Mouse (Mus musculus): ENCODE measurements around the gene Cables2. TPM values are rescaled to one million over a fixed set of nuclear protein-coding genes. Genes with fewer than 3 reads are reported as not detected.

The Cables2 gene
- total RNA-seq, 2 experiments from 2014 or later: 26.0 to 29.0 TPM

GRCm38 (mm10) chr2:180303468-180303867, 30.2 kb upstream of the Cables2 start:
- intact Hi-C loops (cut with DNase I): no loop called here
- no peak for TF ChIP-seq CTCF (IDR thresholded peaks at IDR 0.05)
- no peak overlapping the region for H3K27ac ChIP-seq
- no peak overlapping the region for H3K4me3 ChIP-seq
- no peak for DNase-seq (ENCODE audit: extremely low spot score in 1 of 2, low spot score in 2 of 2)

GRCm38 (mm10) chr2:180302201-180302600, 28.9 kb upstream of the Cables2 start:
- TF ChIP-seq CTCF (IDR thresholded peaks at IDR 0.05): no peak; the same call in 1 of the 2 replicates
- DNase-seq (ENCODE audit: extremely low spot score in 1 of 2, low spot score in 2 of 2): no peak
- intact Hi-C loops (cut with DNase I): no loop called here
- Histone ChIP-seq H3K4me3 (no peak overlapping the region), H3K27ac (no peak overlapping the region)

DNA sequence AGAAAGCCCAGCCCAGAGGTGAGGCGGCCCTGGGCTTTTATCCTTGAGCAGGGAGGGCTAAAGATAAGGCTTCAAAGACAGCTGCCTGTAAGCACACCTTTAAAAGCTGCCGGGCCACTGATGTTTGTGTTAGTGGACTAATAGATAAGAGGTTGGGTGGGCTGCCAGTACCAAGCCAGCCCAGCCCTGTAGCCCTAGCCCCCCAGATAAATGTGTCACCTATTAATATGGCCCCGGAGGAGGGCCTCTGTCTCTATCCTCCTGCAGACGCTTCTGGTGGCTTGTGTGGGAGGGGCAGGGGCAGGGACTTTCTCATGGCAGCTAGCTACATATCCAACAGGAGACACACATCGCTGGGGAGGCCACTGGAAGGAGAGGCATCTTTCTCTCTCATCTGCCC, 27.5 kb upstream of the Cables2 start:
- no peak for DNase-seq (ENCODE audit: extremely low spot score in 1 of 2, low spot score in 2 of 2)
- Histone ChIP-seq H3K4me3 (no peak overlapping the region), H3K27ac (no peak overlapping the region)
- intact Hi-C loops (cut with DNase I): no loop called here
- TF ChIP-seq CTCF (IDR thresholded peaks at IDR 0.05): no peak

DNA sequence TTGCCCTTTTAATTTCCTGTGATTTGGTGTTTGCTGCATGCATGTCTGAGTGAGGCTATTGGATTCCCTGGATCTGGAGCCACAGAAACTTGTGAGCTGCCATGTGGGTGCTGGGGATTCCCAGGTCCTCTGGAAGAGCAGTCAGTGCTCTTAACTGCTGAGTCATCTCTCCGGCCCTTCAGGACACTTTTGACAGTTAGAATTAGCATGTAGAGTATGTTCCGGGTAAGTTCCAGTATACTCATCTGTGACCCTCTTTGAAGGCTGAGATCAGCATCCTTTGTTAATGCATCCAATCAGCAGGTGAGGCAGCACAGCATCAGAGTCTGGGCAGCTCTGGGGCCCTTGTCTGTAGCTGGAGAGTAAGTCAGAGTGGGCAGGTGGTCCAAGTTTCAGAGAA, 27.0 kb upstream of the Cables2 start:
- intact Hi-C loops (cut with DNase I): no loop called here
- no peak for DNase-seq (ENCODE audit: extremely low spot score in 1 of 2, low spot score in 2 of 2)
- TF ChIP-seq CTCF (IDR thresholded peaks at IDR 0.05): no peak
- Histone ChIP-seq H3K27ac (no peak overlapping the region), H3K4me3 (no peak overlapping the region)

- DNase-seq (ENCODE audit: extremely low spot score in 1 of 2, low spot score in 2 of 2): no peak
- no peak for TF ChIP-seq CTCF (IDR thresholded peaks at IDR 0.05)
- no peak overlapping the region for H3K4me3 ChIP-seq
- H3K27ac ChIP-seq: no peak overlapping the region
- intact Hi-C loops (cut with DNase I): no loop called here
Observed at GRCm38 (mm10) chr2:180292906-180293305, 19.6 kb upstream of the Cables2 start.

GRCm38 (mm10) chr2:180292026-180292425, 18.7 kb upstream of the Cables2 start:
- no peak for DNase-seq (ENCODE audit: extremely low spot score in 1 of 2, low spot score in 2 of 2)

DNA sequence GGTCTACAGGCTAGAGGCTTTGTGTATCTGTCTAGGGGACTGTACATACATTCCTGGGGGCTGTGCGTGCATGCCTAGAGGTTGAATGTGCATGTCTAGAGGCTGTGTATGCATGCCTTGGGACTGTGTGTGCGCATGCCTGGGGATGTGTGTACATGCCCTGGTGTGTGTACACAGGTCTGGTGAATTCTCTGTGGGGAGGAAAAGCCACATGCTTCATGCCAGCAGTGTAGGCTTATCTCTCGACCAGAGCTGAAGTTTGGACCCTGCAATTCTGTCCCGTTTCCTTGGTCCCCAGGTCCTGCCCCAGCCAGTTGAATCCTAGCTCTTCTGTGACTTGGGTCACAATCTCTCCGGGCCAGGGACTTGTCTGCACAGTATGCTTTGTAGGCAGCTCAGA, 18.3 kb upstream of the Cables2 start:
- no peak for TF ChIP-seq CTCF (IDR thresholded peaks at IDR 0.05)
- intact Hi-C loops (cut with DNase I): no loop called here

More at GRCm38 (mm10) chr2:180292026-180292425, 18.7 kb upstream of the Cables2 start:
- intact Hi-C loops (cut with DNase I): no loop called here
- TF ChIP-seq CTCF (IDR thresholded peaks at IDR 0.05): no peak
- no peak overlapping the region for H3K27ac ChIP-seq
- H3K4me3 ChIP-seq: no peak overlapping the region

GRCm38 (mm10) chr2:180290503-180290902, 17.2 kb upstream of the Cables2 start:
- intact Hi-C loops (cut with DNase I): no loop called here
- TF ChIP-seq CTCF (IDR thresholded peaks at IDR 0.05): no peak

More for the DNA sequence above, 18.3 kb upstream of the Cables2 start:
- no peak for DNase-seq (ENCODE audit: extremely low spot score in 1 of 2, low spot score in 2 of 2)
- H3K27ac ChIP-seq: no peak overlapping the region
- no peak overlapping the region for H3K4me3 ChIP-seq

GRCm38 (mm10) chr2:180289440-180290108, 16.3 kb upstream of the Cables2 start, which contains the start of gene Rbbp8nl:
Gene Rbbp8nl (minus strand): TSS chr2:180289879.
- no peak for DNase-seq (ENCODE audit: extremely low spot score in 1 of 2, low spot score in 2 of 2)
- H3K4me3 ChIP-seq: no peak within 1 kb of the TSS
- H3K27ac ChIP-seq: no peak within 1 kb of the TSS
- no peak for TF ChIP-seq CTCF (IDR thresholded peaks at IDR 0.05)
- intact Hi-C loops (cut with DNase I): loop anchor here (10.0 kb wide), 1 partner anchor 465 kb away; no protein-coding TSS in a partner anchor

More at GRCm38 (mm10) chr2:180290503-180290902, 17.2 kb upstream of the Cables2 start:
- DNase-seq (ENCODE audit: extremely low spot score in 1 of 2, low spot score in 2 of 2): no peak
- Histone ChIP-seq H3K27ac (no peak overlapping the region), H3K4me3 (no peak overlapping the region)

GRCm38 (mm10) chr2:180288966-180289365, 15.7 kb upstream of the Cables2 start:
- intact Hi-C loops (cut with DNase I): loop anchor here (10.0 kb wide), 1 partner anchor 466 kb away; no protein-coding TSS in a partner anchor
- H3K4me3 ChIP-seq: no peak overlapping the region
- DNase-seq (ENCODE audit: extremely low spot score in 1 of 2, low spot score in 2 of 2): no peak

GRCm38 (mm10) chr2:180279321-180279720, 6.0 kb upstream of the Cables2 start:
- Histone ChIP-seq H3K4me3 (no peak overlapping the region), H3K27ac (no peak overlapping the region)
- no peak for TF ChIP-seq CTCF (IDR thresholded peaks at IDR 0.05)
- DNase-seq (ENCODE audit: extremely low spot score in 1 of 2, low spot score in 2 of 2): no peak
- intact Hi-C loops (cut with DNase I): loop anchor here (5.0 kb wide), 1 partner anchor 153 kb away; no protein-coding TSS in a partner anchor

More at GRCm38 (mm10) chr2:180288966-180289365, 15.7 kb upstream of the Cables2 start:
- TF ChIP-seq CTCF (IDR thresholded peaks at IDR 0.05): no peak
- no peak overlapping the region for H3K27ac ChIP-seq

DNA sequence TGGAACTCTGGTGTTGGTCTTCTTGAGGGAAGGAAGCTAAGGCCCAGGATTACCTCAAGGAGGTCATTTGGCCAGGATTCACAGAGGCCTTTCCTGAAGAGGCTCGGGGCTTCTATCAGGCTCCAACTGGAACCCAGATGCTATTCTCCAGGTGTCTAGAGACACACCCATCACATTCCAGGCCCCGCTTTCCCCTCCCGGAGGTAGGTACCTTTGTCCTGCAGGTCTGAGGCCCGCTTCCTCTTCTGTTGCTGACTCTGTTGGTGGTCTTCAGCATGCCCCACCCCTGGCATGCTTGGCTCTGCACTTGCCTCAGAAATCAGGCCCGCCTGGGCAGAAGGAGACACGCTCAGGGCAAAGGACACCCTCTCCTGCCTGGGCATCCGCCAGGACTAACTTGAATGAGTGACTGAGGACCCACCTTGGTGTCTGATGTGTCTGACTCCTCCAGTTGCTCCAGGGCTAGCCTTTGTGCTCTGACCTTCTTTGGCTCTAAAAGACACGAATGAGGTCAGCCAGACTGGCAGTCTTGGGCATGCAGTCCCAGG, 4.6 kb upstream of the Cables2 start:
- intact Hi-C loops (cut with DNase I): loop anchor here (2.0 to 5.0 kb wide), 2 partner anchors 154 to 301 kb away; no protein-coding TSS in a partner anchor
- TF ChIP-seq CTCF (IDR thresholded peaks at IDR 0.05): no peak
- DNase-seq (ENCODE audit: extremely low spot score in 1 of 2, low spot score in 2 of 2): no peak

More for the DNA sequence above, 4.6 kb upstream of the Cables2 start:
- Histone ChIP-seq H3K27ac (no peak overlapping the region), H3K4me3 (no peak overlapping the region)

All from left cerebral cortex, adult 2 months (tissue).